Mouse (Mus musculus) heart, embryonic 16.5 days (tissue): ENCODE data around the gene Btbd11. TPM values are rescaled to one million over a fixed set of nuclear protein-coding genes. Genes with fewer than 3 reads are reported as not detected.

Source experiments
- ATAC-seq: fragments of 200-750 bp; cut with Nextera tagmentation; replicated peaks from 2 replicates; pipeline ENCODE4 v1.8.0; 2017; ENCODE audit warnings: moderate number of reproducible peaks; ENCODE audit not compliant: insufficient read depth, low FRiP score; ENCODE audit errors: extremely low read depth
- H3K27ac ChIP-seq: fragments of 300-500 bp; sonication (generic); 2 replicates; pipeline ENCODE4 v1.5.1; 2014; ENCODE audit warnings: mild to moderate bottlenecking, low read length, control low read depth, moderate library complexity
- H3K27me3 ChIP-seq: fragments of 300-500 bp; sonication (generic); 2 replicates; pipeline ENCODE4 v1.6.1; 2014; ENCODE audit warnings: low read length, mixed read lengths; ENCODE audit not compliant: control insufficient read depth, insufficient read depth
- H3K36me3 ChIP-seq: fragments of 300-500 bp; sonication (generic); 2 replicates; pipeline ENCODE4 v1.6.1; 2014; ENCODE audit not compliant: control insufficient read depth, insufficient read depth
- H3K4me1 ChIP-seq: fragments of 300-500 bp; sonication (generic); 2 replicates; pipeline ENCODE4 v1.6.1; 2014; ENCODE audit warnings: low read length, mixed read lengths; ENCODE audit not compliant: control insufficient read depth, insufficient read depth
- H3K4me2 ChIP-seq: fragments of 300-500 bp; sonication (generic); 2 replicates; pipeline ENCODE4 v1.6.1; 2014; ENCODE audit warnings: low read depth, mild to moderate bottlenecking, control low read depth, low read length
- H3K4me3 ChIP-seq: fragments of 300-500 bp; sonication (generic); 2 replicates; pipeline ENCODE4 v1.5.1; 2014; ENCODE audit warnings: mild to moderate bottlenecking, control low read depth, low read length
- H3K9ac ChIP-seq: fragments of 300-500 bp; sonication (generic); 2 replicates; pipeline ENCODE4 v1.6.1; 2014; ENCODE audit warnings: low read length, control low read depth
- H3K9me3 ChIP-seq: fragments of 300-500 bp; sonication (generic); replicated peaks from 2 replicates; pipeline ENCODE4 v1.6.1; 2016; ENCODE audit warnings: low read length; ENCODE audit not compliant: control insufficient read depth
- WGBS: fragments of 180-500 bp; shearing (Covaris S2); extraction: QIAGEN DNeasy Blood & Tissue Kit; methylation state at CpG from one replicate; pipeline ENCODE4 v1.1.7; 2014; 5-methylcytosine and 5-hydroxymethylcytosine counted together
- polyA plus RNA-seq: library from polyadenylated mRNA; unstranded; fragments of >200 nt; fragmentation: Nextera tagmentation; extraction: Ambion mirVana; gene quantifications from 2 replicates; pipeline ENCODE4 v1.2.1, GENCODE M21; 2015

Gene Btbd11
- polyA plus RNA-seq, 1 experiment from 2014 or later = 3.2 TPM

- ATAC-seq = no peak
- no peaks in the 10 kb centered on the region for H3K36me3 ChIP-seq
- no peaks in the 10 kb centered on the region; the same call in 1 of the 2 replicates for H3K27me3 ChIP-seq
- H3K9ac ChIP-seq = no peak overlapping the region
- H3K4me1 ChIP-seq = no peaks in the 10 kb centered on the region
- no peaks in the 10 kb centered on the region for H3K9me3 ChIP-seq
- no peak overlapping the region for H3K4me2 ChIP-seq
- no peak overlapping the region for H3K27ac ChIP-seq
- H3K4me3 ChIP-seq = no peak overlapping the region
- 58% methylated on average over 13 of the region's 13 CpGs for WGBS
These were observed 130.9 kb downstream of the Btbd11 start for GRCm38 (mm10) chr10:85517223-85518110.

DNA sequence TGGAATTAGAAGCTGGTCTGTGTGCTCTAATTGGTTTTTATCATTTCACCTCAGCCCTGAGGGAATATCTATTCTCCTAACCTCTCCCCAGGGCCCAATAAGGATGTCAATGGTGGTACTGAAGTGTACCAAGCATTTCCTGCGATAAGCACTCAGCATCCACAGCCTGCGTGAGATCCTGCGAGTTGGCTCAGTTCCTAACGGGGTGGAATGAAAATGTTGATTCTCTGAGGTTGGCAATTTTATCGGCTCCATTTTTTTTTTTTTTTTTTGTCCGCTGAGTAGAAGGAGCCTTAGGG is 131.4 kb downstream of the Btbd11 start:
- ATAC-seq = no peak
- Histone ChIP-seq H3K27me3 (no peaks in the 10 kb centered on the region; the same call in 1 of the 2 replicates), H3K36me3 (no peaks in the 10 kb centered on the region), H3K4me2 (no peak overlapping the region), H3K9ac (no peak overlapping the region), H3K4me3 (no peak overlapping the region), H3K4me1 (no peaks in the 10 kb centered on the region), H3K9me3 (no peaks in the 10 kb centered on the region), H3K27ac (no peak overlapping the region)
- WGBS = 75% methylated on average over 6 of the region's 6 CpGs

- no peak for ATAC-seq
- no peak overlapping the region for H3K27ac ChIP-seq
- 75% methylated on average over 7 of the region's 7 CpGs for WGBS
- no peak overlapping the region for H3K9ac ChIP-seq
- no peaks in the 10 kb centered on the region for H3K27me3 ChIP-seq
- H3K9me3 ChIP-seq = no peaks in the 10 kb centered on the region
- no peaks in the 10 kb centered on the region for H3K36me3 ChIP-seq
- no peak overlapping the region for H3K4me2 ChIP-seq
- no peaks in the 10 kb centered on the region; the same call in 1 of the 2 replicates for H3K4me1 ChIP-seq
- H3K4me3 ChIP-seq = no peak overlapping the region
These were observed 135.7 kb downstream of the Btbd11 start for GRCm38 (mm10) chr10:85522220-85522760.

DNA sequence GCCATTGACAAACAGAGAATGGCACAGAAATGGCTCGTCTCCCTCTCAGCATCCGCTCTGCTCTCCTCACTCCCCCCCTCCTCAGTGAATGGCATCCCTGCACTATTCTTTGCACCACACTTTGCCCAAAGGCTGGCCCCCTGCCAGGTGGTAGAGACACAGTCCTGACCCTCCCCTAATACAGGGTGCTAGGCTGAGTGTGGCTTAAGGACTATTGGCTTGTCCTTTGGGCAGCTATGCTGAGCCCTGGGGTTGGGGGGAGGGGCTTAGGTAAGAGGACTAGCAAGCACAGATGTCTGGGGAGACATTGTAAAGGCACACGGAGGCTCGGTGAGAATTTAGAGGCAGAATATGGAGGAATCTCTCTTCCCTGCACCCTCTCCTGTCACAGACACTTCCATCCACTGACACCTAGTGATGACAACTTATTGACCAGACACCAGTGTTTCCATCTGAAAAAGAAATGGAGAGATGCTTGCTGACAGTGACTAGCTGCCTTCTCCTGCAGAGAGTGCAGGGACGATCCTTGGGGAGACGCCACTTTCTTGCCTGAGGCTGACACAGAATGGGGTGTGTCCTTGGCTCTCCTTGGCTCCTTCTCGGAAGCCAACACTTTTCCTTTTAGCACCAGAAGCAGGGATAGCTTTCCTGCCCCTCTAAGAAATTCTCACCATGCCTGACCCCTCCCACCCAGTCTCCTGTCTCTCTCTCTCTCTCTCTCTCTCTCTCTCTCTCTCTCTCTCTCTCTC is 138.8 kb downstream of the Btbd11 start:
- ATAC-seq = no peak
- WGBS = 28% methylated on average over 7 of the region's 7 CpGs

GRCm38 (mm10) chr10:85526657-85527056 is 140.0 kb downstream of the Btbd11 start:
- ATAC-seq = no peak

More for the DNA sequence above, 138.8 kb downstream of the Btbd11 start:
- no peak overlapping the region for H3K4me2 ChIP-seq
- H3K9me3 ChIP-seq = no peaks in the 10 kb centered on the region
- no peaks in the 10 kb centered on the region for H3K27me3 ChIP-seq
- no peak overlapping the region for H3K4me3 ChIP-seq
- no peak overlapping the region for H3K9ac ChIP-seq
- H3K36me3 ChIP-seq = no peaks in the 10 kb centered on the region
- H3K27ac ChIP-seq = no peak overlapping the region
- no peaks in the 10 kb centered on the region; the same call in 1 of the 2 replicates for H3K4me1 ChIP-seq

DNA sequence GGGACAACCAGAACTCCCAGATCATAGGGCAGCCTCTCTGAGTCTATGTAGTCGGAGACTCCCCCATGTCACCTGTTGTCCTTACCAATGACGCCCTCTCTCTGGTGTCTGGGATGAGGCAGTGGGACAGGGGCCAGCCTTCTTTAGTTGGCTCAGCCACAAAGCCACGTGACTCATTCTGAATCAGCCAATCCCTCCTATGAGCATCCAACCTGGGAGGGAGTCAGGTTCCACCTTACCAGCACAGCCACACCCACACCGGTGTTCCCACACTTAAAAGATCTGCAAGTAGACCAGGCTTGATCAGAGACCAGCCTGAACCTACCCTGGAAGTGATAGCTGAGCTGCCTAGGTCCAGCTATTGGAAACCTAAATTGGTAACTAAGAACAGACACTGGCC is 141.1 kb downstream of the Btbd11 start:
- Histone ChIP-seq H3K9ac (no peak overlapping the region), H3K4me3 (no peak overlapping the region), H3K27me3 (no peaks in the 10 kb centered on the region), H3K4me2 (no peak overlapping the region), H3K36me3 (no peaks in the 10 kb centered on the region), H3K27ac (no peak overlapping the region), H3K9me3 (no peaks in the 10 kb centered on the region), H3K4me1 (no peaks in the 10 kb centered on the region; the same call in 1 of the 2 replicates)
- WGBS = 54% methylated on average over 4 of the region's 4 CpGs
- ATAC-seq = no peak

More at GRCm38 (mm10) chr10:85526657-85527056, 140.0 kb downstream of the Btbd11 start:
- Histone ChIP-seq H3K9ac (no peak overlapping the region), H3K27me3 (no peaks in the 10 kb centered on the region), H3K4me3 (no peak overlapping the region), H3K4me2 (no peak overlapping the region), H3K4me1 (no peaks in the 10 kb centered on the region; the same call in 1 of the 2 replicates), H3K9me3 (no peaks in the 10 kb centered on the region), H3K36me3 (no peaks in the 10 kb centered on the region), H3K27ac (no peak overlapping the region)
- WGBS = 84% methylated on average over 2 of the region's 2 CpGs

DNA sequence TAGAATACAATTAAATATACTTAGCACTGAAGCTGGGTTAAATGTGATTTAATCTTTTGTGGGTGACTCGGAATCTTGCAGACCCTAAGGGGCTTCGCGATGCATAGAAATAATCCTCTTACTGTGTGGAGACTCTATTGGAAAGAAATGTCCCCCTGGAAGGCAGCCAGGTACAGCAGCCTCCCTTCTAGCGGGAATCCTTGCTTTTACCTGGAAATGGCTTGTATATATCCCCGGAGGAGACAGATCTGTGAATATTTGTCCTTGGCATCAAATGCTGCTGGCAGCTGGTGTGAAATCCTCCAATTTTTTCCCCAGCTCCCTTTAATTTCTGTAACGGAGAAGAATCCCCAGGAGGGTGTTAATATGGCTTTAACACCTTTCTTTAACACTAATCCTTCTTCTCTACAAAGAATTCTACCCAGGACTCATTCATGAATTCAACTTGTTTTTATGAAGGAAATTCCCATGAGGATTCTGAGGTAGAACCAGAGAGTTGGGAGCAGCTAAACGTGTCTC is 146.6 kb downstream of the Btbd11 start:
- H3K27me3 ChIP-seq = no peaks in the 10 kb centered on the region; the same call in 1 of the 2 replicates
- no peak overlapping the region for H3K9ac ChIP-seq
- H3K27ac ChIP-seq = no peak overlapping the region

GRCm38 (mm10) chr10:85538051-85538753 is 151.6 kb downstream of the Btbd11 start:
- no peak overlapping the region for H3K4me3 ChIP-seq
- H3K27me3 ChIP-seq = no peaks in the 10 kb centered on the region; the same call in 1 of the 2 replicates
- H3K4me1 ChIP-seq = no peaks in the 10 kb centered on the region
- no peak overlapping the region for H3K4me2 ChIP-seq
- no peak overlapping the region for H3K27ac ChIP-seq
- no peaks in the 10 kb centered on the region for H3K9me3 ChIP-seq
- no peak overlapping the region for H3K9ac ChIP-seq
- ATAC-seq = no peak
- 84% methylated on average over 11 of the region's 11 CpGs for WGBS
- no peaks in the 10 kb centered on the region for H3K36me3 ChIP-seq

More for the DNA sequence above, 146.6 kb downstream of the Btbd11 start:
- no peak for ATAC-seq
- Histone ChIP-seq H3K4me1 (no peaks in the 10 kb centered on the region), H3K9me3 (no peaks in the 10 kb centered on the region), H3K4me3 (no peak overlapping the region), H3K4me2 (no peak overlapping the region), H3K36me3 (no peaks in the 10 kb centered on the region)
- WGBS = 60% methylated on average over 7 of the region's 7 CpGs
